Mouse (Mus musculus): Measurements from ENCODE around the gene Hist1h1e.
"Not testable (repeated sequence)": the region's sequence is repeated elsewhere in the genome, so short reads cannot be mapped to it uniquely, and the experiment has no call there.

GRCm38 (mm10) chr13:23573034-23573897, 49.1 kb downstream of the Hist1h1e start:
- not testable (repeated sequence) for TF ChIP-seq CTCF, POLR2A (IDR thresholded peaks at IDR 0.05; ENCODE audit: insufficient read depth, low read depth, low read length)

All from olfactory bulb, adult 2 months (tissue).